Mouse (Mus musculus): ENCODE measurements at regions not wholly inside any gene's neighbourhood (a gene's known extent, or its start where the extent isn't known, plus 50 kb on each side); places are given as distances from the start of the nearest gene placed in this dataset.

DNA sequence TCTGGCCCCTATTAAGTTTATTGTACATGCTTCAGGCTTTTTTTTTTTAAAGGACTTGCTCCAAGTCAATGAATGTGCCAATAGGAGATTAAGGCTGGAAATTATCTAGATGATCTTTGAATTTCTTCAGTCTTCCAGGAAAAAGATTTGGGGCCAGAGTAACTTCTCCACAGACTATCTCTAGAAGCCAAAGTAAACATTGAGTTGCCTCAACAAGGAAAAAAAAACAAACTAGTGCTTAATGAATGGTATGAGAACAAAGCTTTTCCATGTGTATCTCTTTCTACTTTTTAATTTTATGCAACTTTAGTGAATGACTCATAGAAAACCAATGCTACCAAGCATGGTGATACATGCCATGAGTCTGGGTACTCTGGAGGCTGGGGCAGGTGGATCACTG lies 173.8 kb downstream of the Tfap2a start:
- TF ChIP-seq POLR2A (IDR thresholded peaks at IDR 0.05; ENCODE audit: insufficient read depth, low read depth, low read length): no peak
- no peak for TF ChIP-seq CTCF (IDR thresholded peaks at IDR 0.05)
- no peak for TF ChIP-seq EP300 (IDR thresholded peaks at IDR 0.05; ENCODE audit: insufficient read depth, low read depth, low read length)
